Mouse (Mus musculus): ENCODE data around the gene Gpx3. TPM values are rescaled to one million over a fixed set of nuclear protein-coding genes. Genes with fewer than 3 reads are reported as not detected.
"Not testable (repeated sequence)": the region's sequence is repeated elsewhere in the genome, so short reads cannot be mapped to it uniquely, and the experiment has no call there.

Gpx3 gene
- total RNA-seq, 2 experiments from 2014 or later = 98.9 to 187 TPM

- DNase-seq (ENCODE audit: low spot score) = peak; percentile 90
Measured at GRCm38 (mm10) chr11:54879434-54879833, 22.8 kb upstream of the Gpx3 start.

GRCm38 (mm10) chr11:54879922-54880321, 22.3 kb upstream of the Gpx3 start:
- no peak for DNase-seq (ENCODE audit: low spot score)

GRCm38 (mm10) chr11:54881051-54881474, 21.2 kb upstream of the Gpx3 start:
- no peak for DNase-seq (ENCODE audit: low spot score)

GRCm38 (mm10) chr11:54882671-54883070, 19.6 kb upstream of the Gpx3 start:
- peak; percentile 76 for DNase-seq (ENCODE audit: low spot score)

- no peak for DNase-seq (ENCODE audit: low spot score)
Measured at GRCm38 (mm10) chr11:54884197-54884828, 17.9 kb upstream of the Gpx3 start.

- DNase-seq (ENCODE audit: low spot score) = peak; percentile 88
Measured at GRCm38 (mm10) chr11:54884937-54885336, 17.3 kb upstream of the Gpx3 start.

GRCm38 (mm10) chr11:54885406-54885805, 16.8 kb upstream of the Gpx3 start:
- DNase-seq (ENCODE audit: low spot score) = no peak

GRCm38 (mm10) chr11:54887927-54888326, 14.3 kb upstream of the Gpx3 start:
- no peak for DNase-seq (ENCODE audit: low spot score)

GRCm38 (mm10) chr11:54891341-54891740, 10.9 kb upstream of the Gpx3 start:
- DNase-seq (ENCODE audit: low spot score) = no peak

- DNase-seq (ENCODE audit: low spot score) = no peak
Measured at GRCm38 (mm10) chr11:54892091-54892490, 10.2 kb upstream of the Gpx3 start.

GRCm38 (mm10) chr11:54894589-54894988, 7.7 kb upstream of the Gpx3 start:
- no peak for DNase-seq (ENCODE audit: low spot score)

- DNase-seq (ENCODE audit: low spot score) = not testable (repeated sequence)
Measured at GRCm38 (mm10) chr11:54896646-54897045, 5.6 kb upstream of the Gpx3 start.

- DNase-seq (ENCODE audit: low spot score) = no peak
Measured at GRCm38 (mm10) chr11:54897470-54897869, 4.8 kb upstream of the Gpx3 start.

GRCm38 (mm10) chr11:54899657-54900056, 2.6 kb upstream of the Gpx3 start:
- no peak for DNase-seq (ENCODE audit: low spot score)

- DNase-seq (ENCODE audit: low spot score) = no peak
Measured at GRCm38 (mm10) chr11:54903339-54903738, 1.1 kb downstream of the Gpx3 start.

- DNase-seq (ENCODE audit: low spot score) = no peak
Measured at GRCm38 (mm10) chr11:54903940-54904706, 1.9 kb downstream of the Gpx3 start.

GRCm38 (mm10) chr11:54905086-54905485, 2.8 kb downstream of the Gpx3 start:
- no peak for DNase-seq (ENCODE audit: low spot score)

GRCm38 (mm10) chr11:54905931-54906330, 3.7 kb downstream of the Gpx3 start:
- DNase-seq (ENCODE audit: low spot score) = peak; percentile 43

- no peak for DNase-seq (ENCODE audit: low spot score)
Measured at GRCm38 (mm10) chr11:54906466-54906865, 4.2 kb downstream of the Gpx3 start.

- DNase-seq (ENCODE audit: low spot score) = no peak
Measured at GRCm38 (mm10) chr11:54907259-54907658, 5.0 kb downstream of the Gpx3 start.

GRCm38 (mm10) chr11:54909273-54909672, 7.0 kb downstream of the Gpx3 start:
- no peak for DNase-seq (ENCODE audit: low spot score)

GRCm38 (mm10) chr11:54910081-54910665, 7.9 kb downstream of the Gpx3 start:
- DNase-seq (ENCODE audit: low spot score) = no peak

- no peak for DNase-seq (ENCODE audit: low spot score)
Measured at GRCm38 (mm10) chr11:54911201-54911600, 8.9 kb downstream of the Gpx3 start.
